Mouse (Mus musculus): ENCODE results near the gene Dpep2nb.
"Not testable (repeated sequence)": the region's sequence is repeated elsewhere in the genome, so short reads cannot be mapped to it uniquely, and the experiment has no call there.

Dpep2nb gene

DNA sequence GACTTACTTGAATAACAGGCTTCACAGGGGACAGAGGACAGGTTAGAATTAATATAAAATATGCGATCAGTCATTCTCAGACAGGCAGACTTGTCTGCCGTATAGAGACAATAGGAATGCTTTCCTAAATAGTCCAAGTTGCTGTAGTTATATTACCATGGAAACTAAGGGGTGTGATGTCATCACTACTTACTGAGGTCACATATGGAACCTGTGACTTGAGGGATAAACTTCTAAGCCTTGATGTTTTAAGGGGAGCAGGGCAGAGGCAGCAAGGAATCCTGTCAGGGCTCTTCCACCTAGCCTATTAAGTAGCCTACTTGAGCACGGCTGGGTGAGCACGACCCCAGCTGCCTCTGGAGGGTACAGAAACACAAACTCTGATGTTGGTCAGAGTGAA, at the start of gene Dpep2nb:
Gene Dpep2nb, minus strand, starts transcription at position 101 of the 400 bp plus-strand sequence.
- no peak for DNase-seq

GRCm38 (mm10) chr8:106055038-106055437, 49.3 kb upstream of the Dpep2nb start:
- peak; percentile 73 for DNase-seq

GRCm38 (mm10) chr8:106054190-106054811, 48.5 kb upstream of the Dpep2nb start:
- DNase-seq = peak; percentile 66

GRCm38 (mm10) chr8:106052510-106053089, 46.8 kb upstream of the Dpep2nb start:
- no peak for DNase-seq

DNA sequence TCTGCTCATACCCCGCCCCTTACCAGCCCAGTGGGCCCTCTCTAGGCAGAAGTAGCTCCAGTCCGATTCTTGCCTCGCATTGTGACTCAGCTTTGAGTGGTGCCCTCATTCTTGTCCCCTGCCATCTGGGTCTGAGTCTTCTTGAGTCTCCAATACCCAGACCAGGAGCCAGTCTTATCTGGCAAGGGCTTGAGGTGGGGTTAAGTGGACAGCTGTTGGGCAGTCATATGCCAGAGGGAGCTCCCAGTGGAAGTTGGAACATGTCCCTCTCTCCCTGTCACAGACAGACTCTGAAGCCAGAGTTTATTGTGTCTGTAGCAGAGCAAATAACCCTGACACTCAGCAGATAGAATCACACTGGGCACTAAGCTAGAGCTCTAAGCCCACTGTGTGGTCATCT, 45.3 kb upstream of the Dpep2nb start:
- DNase-seq = no peak

GRCm38 (mm10) chr8:106049840-106050239, 44.1 kb upstream of the Dpep2nb start:
- no peak for DNase-seq

DNA sequence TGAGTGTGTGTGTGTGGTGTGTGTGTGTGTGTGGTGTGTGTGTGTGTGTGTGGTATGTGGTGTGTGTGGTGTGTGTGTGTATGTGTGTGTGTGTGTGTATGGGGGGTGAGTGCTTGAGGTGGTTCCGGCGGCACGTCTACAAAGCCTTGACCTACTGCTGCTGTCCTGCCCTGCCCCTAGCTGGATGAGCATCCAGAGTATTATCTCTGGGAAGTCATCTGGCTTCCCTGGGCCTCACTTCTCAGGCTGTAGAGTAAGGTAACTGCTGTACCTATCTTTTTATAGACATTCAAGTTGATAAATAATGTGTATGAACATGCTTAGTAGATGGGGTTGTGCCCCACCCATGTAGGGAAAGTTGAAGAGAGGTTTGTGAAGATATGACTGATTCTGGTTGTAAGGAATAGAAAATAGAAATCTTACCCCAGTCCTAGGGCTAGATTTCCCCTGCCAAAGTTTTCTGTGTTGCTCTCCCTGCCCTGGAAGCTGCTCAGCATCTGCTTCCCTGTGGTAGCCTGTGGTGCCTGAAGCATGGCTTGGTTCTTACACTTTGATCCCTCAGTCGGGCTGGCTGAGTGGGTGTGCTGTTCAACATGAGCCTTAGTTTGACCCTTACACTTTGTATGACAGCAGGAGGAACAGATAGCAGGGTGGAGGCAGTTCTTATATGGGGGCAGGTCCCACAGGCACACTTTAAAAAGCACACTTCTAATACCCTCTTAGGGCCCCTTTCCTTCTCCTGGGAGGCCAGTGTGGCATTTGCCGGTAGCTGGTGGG, 42.3 kb upstream of the Dpep2nb start:
- DNase-seq = no peak

DNA sequence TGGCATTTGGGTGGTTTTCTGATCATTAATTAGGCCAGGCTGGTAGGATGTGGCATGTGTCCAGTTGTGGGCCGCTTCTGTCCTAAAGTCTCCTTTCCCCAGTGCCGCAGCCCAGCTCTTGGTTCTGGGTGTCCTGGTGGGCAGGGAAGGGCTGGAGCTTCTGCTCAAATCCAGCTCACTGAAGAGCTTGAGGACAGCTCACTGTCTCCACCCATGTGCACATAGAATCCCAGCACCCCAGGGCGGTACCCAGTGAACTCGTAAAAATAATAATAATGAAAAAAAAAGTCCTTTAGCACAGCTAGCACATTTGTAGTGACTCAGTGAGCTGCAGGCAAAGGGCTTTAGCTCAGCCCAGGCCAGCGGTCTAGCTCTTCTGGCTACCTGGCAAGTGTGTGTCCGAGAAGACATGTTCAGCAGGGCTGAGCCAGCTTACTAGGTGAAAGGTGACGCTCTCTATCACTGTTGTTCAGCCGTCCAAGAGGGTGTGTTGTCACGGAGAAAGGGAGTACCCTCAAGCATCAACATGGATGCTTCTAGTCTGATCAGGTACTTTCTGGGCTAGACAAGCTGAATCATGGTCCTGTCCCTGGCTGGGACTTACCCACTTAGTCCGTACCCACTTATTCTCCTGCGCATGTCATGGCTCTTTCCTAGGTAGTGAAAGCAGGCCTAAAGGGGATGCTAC, 41.2 kb upstream of the Dpep2nb start:
- no peak for DNase-seq

- DNase-seq = no peak
Measured at GRCm38 (mm10) chr8:106044151-106044550, 38.4 kb upstream of the Dpep2nb start.

GRCm38 (mm10) chr8:106043055-106043454, 37.3 kb upstream of the Dpep2nb start:
- no peak for DNase-seq

- no peak for DNase-seq
Measured at GRCm38 (mm10) chr8:106040218-106040617, 34.4 kb upstream of the Dpep2nb start.

GRCm38 (mm10) chr8:106039605-106040004, 33.8 kb upstream of the Dpep2nb start:
- no peak for DNase-seq

DNA sequence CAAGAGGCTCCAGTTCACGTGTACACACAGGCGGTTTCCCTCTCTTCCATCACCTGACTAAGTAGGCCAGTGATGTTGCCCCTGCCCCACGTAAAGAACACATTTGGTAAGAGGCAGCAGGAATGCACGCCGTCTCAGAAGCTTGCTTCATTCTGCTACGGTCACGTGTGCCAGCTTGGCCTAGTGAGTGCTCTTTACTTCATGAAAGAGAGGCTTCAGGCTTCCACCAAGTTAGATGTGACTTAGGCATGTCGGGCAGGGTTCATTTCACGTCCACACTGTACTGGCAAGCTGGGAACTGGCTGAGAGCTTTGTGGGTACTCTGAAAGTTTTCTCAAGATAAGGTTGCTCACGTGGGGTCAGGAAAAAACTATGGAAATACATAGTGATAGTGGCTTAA, 32.9 kb upstream of the Dpep2nb start:
- no peak for DNase-seq

- DNase-seq = peak; percentile 56
Measured at GRCm38 (mm10) chr8:106022483-106022882, 16.7 kb upstream of the Dpep2nb start.

- no peak for DNase-seq
Measured at GRCm38 (mm10) chr8:106018039-106018438, 12.3 kb upstream of the Dpep2nb start.

GRCm38 (mm10) chr8:106017130-106017529, 11.4 kb upstream of the Dpep2nb start:
- DNase-seq = no peak

DNA sequence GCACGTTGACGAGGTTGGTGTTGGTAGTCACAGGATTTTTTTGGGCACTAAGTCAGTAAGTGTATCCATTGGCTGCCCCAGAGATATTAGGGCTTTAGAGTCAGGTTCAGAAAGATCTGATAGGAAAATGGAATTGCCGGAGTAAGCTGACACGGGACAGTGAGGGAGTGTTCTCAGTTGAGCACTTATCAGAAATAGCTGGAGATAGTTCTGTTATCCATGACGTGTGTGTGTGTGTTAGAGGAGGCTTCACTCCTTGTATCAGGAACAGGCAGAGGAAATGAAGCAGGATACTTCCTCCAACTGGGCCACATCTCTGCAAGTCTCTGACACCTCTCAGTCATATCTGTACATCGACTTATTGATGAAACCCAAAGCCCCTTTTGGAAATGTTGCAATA, 10.5 kb upstream of the Dpep2nb start:
- no peak for DNase-seq

DNA sequence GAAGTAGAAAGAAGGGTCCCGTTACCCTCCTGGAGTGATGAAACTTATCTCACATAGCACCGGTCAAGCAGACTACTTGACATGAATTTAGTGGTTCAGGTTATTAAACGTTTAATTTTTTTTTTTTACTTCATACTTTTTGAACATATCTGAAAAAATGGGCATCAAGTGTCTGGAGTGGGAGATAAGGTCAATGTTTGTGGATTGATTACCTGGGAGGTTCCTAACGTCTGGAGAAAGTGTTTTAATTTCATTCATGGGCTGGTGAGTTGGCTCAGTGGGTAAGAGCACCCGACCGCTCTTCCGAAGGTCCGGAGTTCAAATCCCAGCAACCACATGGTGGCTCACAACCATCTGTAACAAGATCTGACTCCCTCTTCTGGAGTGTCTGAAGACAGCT, 6.4 kb upstream of the Dpep2nb start:
- DNase-seq = not testable (repeated sequence)

GRCm38 (mm10) chr8:106011643-106011986, 5.8 kb upstream of the Dpep2nb start, which contains the start of gene Ddx28:
Gene Ddx28 (minus strand): TSS chr8:106011882.
- no peak for DNase-seq

DNA sequence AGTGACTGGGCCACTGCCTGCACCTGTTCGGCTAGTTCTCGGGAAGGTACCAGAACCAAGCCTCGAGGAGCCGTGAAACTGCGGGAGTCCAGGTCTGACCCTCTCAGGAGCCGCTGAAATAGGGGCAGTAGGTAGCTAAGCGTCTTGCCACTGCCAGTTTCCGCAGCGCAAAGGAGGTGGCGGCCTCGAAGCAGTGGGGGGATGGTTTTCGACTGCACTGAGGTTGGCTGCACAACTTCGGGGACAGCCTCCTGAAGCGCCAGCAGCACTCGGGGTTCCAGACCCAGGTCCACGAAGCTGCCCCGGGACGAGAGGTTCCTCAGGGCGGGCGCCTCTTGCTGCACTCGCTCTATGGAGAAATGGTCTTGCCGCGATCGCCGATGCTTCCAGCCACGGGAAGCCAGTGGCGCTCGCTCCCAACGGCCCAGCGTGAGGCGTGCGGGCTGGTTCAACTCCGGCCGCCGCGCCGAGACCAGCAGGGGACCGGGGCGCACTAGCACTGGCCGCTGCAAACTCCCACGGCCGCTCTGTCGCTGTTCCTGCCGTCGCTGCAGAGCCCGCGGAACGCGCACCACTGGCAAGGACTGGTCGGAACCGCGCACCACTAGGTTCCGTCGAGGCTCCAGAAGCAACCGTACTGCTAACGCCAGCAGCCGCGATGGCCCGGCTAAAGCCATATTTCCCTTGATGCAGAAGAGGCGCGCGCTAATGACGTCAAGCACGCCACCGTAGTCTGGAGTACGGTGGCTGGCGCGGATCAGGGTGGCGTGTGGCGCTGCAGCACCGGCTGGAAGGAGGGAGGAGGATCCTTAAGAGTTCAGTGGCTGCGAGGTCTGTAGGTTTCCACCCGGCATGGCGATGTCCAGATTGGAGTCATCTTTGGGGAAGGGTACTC, 5.2 kb upstream of the Dpep2nb start:
- peak; percentile 88 for DNase-seq

GRCm38 (mm10) chr8:106007891-106008290, 2.1 kb upstream of the Dpep2nb start:
- not testable (repeated sequence) for DNase-seq

- DNase-seq = no peak
Measured at GRCm38 (mm10) chr8:106007135-106007534, 1.4 kb upstream of the Dpep2nb start.

Data from kidney, adult 11 months (tissue).